Mouse (Mus musculus): ENCODE measurements at regions not wholly inside any gene's neighbourhood (a gene's known extent, or its start where the extent isn't known, plus 50 kb on each side); places are given as distances from the start of the nearest gene placed in this dataset.

- Histone ChIP-seq H3K9ac (ENCODE audit: low read length) (no peak overlapping the region), H3K4me1 (ENCODE audit: control insufficient read depth, insufficient read depth, low read length) (no peaks in the 10 kb centered on the region), H3K4me2 (ENCODE audit: low read depth, low read length) (no peak overlapping the region), H3K9me3 (replicated peaks; ENCODE audit: control insufficient read depth, low read length) (no peaks in the 10 kb centered on the region; the same call in 1 of the 2 replicates), H3K27me3 (ENCODE audit: control insufficient read depth, insufficient read depth, low read length) (no peaks in the 10 kb centered on the region), H3K4me3 (ENCODE audit: low read length) (no peak overlapping the region), H3K27ac (ENCODE audit: low read length) (no peak overlapping the region), H3K36me3 (ENCODE audit: control insufficient read depth, insufficient read depth) (no peaks in the 10 kb centered on the region)
- ATAC-seq (replicated peaks; ENCODE audit: extremely low read depth, insufficient read depth, low FRiP score), result no peak
- WGBS, result 76% methylated on average over 6 of the region's 6 CpGs
Measured at GRCm38 (mm10) chr7:82115646-82116045, 58.0 kb upstream of the Sh3gl3 start.

- Histone ChIP-seq H3K9ac (ENCODE audit: low read length) (no peak overlapping the region), H3K4me3 (ENCODE audit: low read length) (no peak overlapping the region), H3K27ac (ENCODE audit: low read length) (no peak overlapping the region), H3K27me3 (ENCODE audit: control insufficient read depth, insufficient read depth, low read length) (no peaks in the 10 kb centered on the region), H3K4me1 (ENCODE audit: control insufficient read depth, insufficient read depth, low read length) (no peaks in the 10 kb centered on the region), H3K36me3 (ENCODE audit: control insufficient read depth, insufficient read depth) (no peaks in the 10 kb centered on the region), H3K4me2 (ENCODE audit: low read depth, low read length) (no peak overlapping the region), H3K9me3 (replicated peaks; ENCODE audit: control insufficient read depth, low read length) (no peaks in the 10 kb centered on the region; the same call in 1 of the 2 replicates)
- WGBS, result 8% methylated on average over 2 of the region's 2 CpGs
- no peak; the same call in 1 of the 2 replicates for ATAC-seq (replicated peaks; ENCODE audit: extremely low read depth, insufficient read depth, low FRiP score)
Measured at GRCm38 (mm10) chr7:82119266-82119665, 54.4 kb upstream of the Sh3gl3 start.

GRCm38 (mm10) chr7:82119866-82120265 is 53.8 kb upstream of the Sh3gl3 start:
- H3K27ac ChIP-seq (ENCODE audit: low read length), result no peak overlapping the region
- no peak overlapping the region for H3K4me3 ChIP-seq (ENCODE audit: low read length)
- no peaks in the 10 kb centered on the region; the same call in 1 of the 2 replicates for H3K9me3 ChIP-seq (replicated peaks; ENCODE audit: control insufficient read depth, low read length)
- H3K4me1 ChIP-seq (ENCODE audit: control insufficient read depth, insufficient read depth, low read length), result no peaks in the 10 kb centered on the region
- no peak overlapping the region for H3K4me2 ChIP-seq (ENCODE audit: low read depth, low read length)
- no peaks in the 10 kb centered on the region for H3K27me3 ChIP-seq (ENCODE audit: control insufficient read depth, insufficient read depth, low read length)
- 32% methylated on average over 9 of the region's 9 CpGs for WGBS
- no peak for ATAC-seq (replicated peaks; ENCODE audit: extremely low read depth, insufficient read depth, low FRiP score)
- no peaks in the 10 kb centered on the region for H3K36me3 ChIP-seq (ENCODE audit: control insufficient read depth, insufficient read depth)
- H3K9ac ChIP-seq (ENCODE audit: low read length), result no peak overlapping the region

GRCm38 (mm10) chr7:82121746-82122145 is 51.9 kb upstream of the Sh3gl3 start:
- Histone ChIP-seq H3K36me3 (ENCODE audit: control insufficient read depth, insufficient read depth) (no peaks in the 10 kb centered on the region), H3K27me3 (ENCODE audit: control insufficient read depth, insufficient read depth, low read length) (no peaks in the 10 kb centered on the region), H3K4me3 (ENCODE audit: low read length) (no peak overlapping the region), H3K27ac (ENCODE audit: low read length) (no peak overlapping the region), H3K4me2 (ENCODE audit: low read depth, low read length) (no peak overlapping the region), H3K9me3 (replicated peaks; ENCODE audit: control insufficient read depth, low read length) (no peaks in the 10 kb centered on the region), H3K4me1 (ENCODE audit: control insufficient read depth, insufficient read depth, low read length) (no peaks in the 10 kb centered on the region), H3K9ac (ENCODE audit: low read length) (no peak overlapping the region)
- WGBS, result 0% methylated on average over 1 of the region's 1 CpGs
- ATAC-seq (replicated peaks; ENCODE audit: extremely low read depth, insufficient read depth, low FRiP score), result no peak

Data from heart, embryonic 16.5 days (tissue).